Mouse (Mus musculus) midbrain, postnatal 0 days (tissue): ENCODE measurements at regions not wholly inside any gene's neighbourhood (a gene's known extent, or its start where the extent isn't known, plus 50 kb on each side); places are given as distances from the start of the nearest gene placed in this dataset.

Experiments
- ATAC-seq: fragments of 200-750 bp; cut with Nextera tagmentation; 2 replicates; pipeline ENCODE4 v1.8.0; 2017; ENCODE audit warnings: moderate number of reproducible peaks, mild to moderate bottlenecking, moderate TSS enrichment, moderate library complexity; ENCODE audit not compliant: low FRiP score
- DNase-seq: peaks from one replicate; pipeline ENCODE4 v3.0.0-alpha.2; 2015; ENCODE audit warnings: low spot score
- H3K27ac ChIP-seq: fragments of 300-500 bp; sonication (generic); 2 replicates; pipeline ENCODE4 v1.5.1; 2014; ENCODE audit warnings: low read depth, mild to moderate bottlenecking, low read length, mixed read lengths
- H3K27me3 ChIP-seq: fragments of 300-500 bp; sonication (generic); 2 replicates; pipeline ENCODE4 v1.6.1; 2014; ENCODE audit warnings: low read length, control low read depth, mixed read lengths; ENCODE audit not compliant: insufficient read depth
- H3K36me3 ChIP-seq: fragments of 300-500 bp; sonication (generic); 2 replicates; pipeline ENCODE4 v1.6.1; 2014; ENCODE audit warnings: low read length, control low read depth, mixed read lengths; ENCODE audit not compliant: insufficient read depth
- H3K4me1 ChIP-seq: fragments of 300-500 bp; sonication (generic); 2 replicates; pipeline ENCODE4 v1.6.1; 2014; ENCODE audit warnings: mild to moderate bottlenecking, control low read depth, antibody characterized with exemption, low read length, mixed read lengths; ENCODE audit not compliant: insufficient read depth
- H3K4me2 ChIP-seq: fragments of 300-500 bp; sonication (generic); 2 replicates; pipeline ENCODE4 v1.6.1; 2014; ENCODE audit warnings: low read depth, mild to moderate bottlenecking, low read length, mixed read lengths; ENCODE audit not compliant: poor library complexity, severe bottlenecking
- H3K4me3 ChIP-seq: fragments of 300-500 bp; sonication (generic); 2 replicates; pipeline ENCODE4 v1.5.1; 2014; ENCODE audit warnings: low read depth, mild to moderate bottlenecking, low read length, moderate library complexity
- H3K9ac ChIP-seq: fragments of 300-500 bp; sonication (generic); replicated peaks from 2 replicates; pipeline ENCODE4 v1.6.1; 2014; ENCODE audit warnings: mild to moderate bottlenecking, low read length, moderate library complexity, mixed read lengths; ENCODE audit not compliant: poor library complexity, severe bottlenecking
- H3K9me3 ChIP-seq: fragments of 300-500 bp; sonication (generic); 2 replicates; pipeline ENCODE4 v1.6.1; 2016; ENCODE audit warnings: low read length, control low read depth
- CTCF ChIP-seq: IDR thresholded peaks from 2 replicates; pipeline ENCODE4 v1.5.1; 2016; ENCODE audit warnings: antibody characterized with exemption, mild to moderate bottlenecking
- WGBS: fragments of 180-500 bp; shearing (Covaris S2); extraction: QIAGEN DNeasy Blood & Tissue Kit; methylation state at CpG from one replicate; pipeline ENCODE4 v1.1.7; 2014; 5-methylcytosine and 5-hydroxymethylcytosine counted together

GRCm38 (mm10) chr8:126081279-126081678, 86.3 kb downstream of the Kcnk1 start:
- DNase-seq (peak; percentile 67), ATAC-seq (no peak)
- Histone ChIP-seq H3K9ac (no peak overlapping the region), H3K27ac (no peak overlapping the region), H3K36me3 (no peaks in the 10 kb centered on the region), H3K27me3 (no peaks in the 10 kb centered on the region), H3K4me3 (no peak overlapping the region), H3K4me1 (no peaks in the 10 kb centered on the region), H3K9me3 (no peaks in the 10 kb centered on the region), H3K4me2 (no peak overlapping the region)
- TF ChIP-seq CTCF: peak; percentile 82

GRCm38 (mm10) chr8:126082827-126083226, 87.9 kb downstream of the Kcnk1 start:
- Histone ChIP-seq H3K4me2 (no peak overlapping the region), H3K4me1 (no peaks in the 10 kb centered on the region), H3K9me3 (no peaks in the 10 kb centered on the region), H3K9ac (no peak overlapping the region), H3K36me3 (no peaks in the 10 kb centered on the region), H3K27ac (no peak overlapping the region), H3K4me3 (no peak overlapping the region), H3K27me3 (no peaks in the 10 kb centered on the region)
- WGBS: 91% methylated on average over 1 of the region's 1 CpGs
- no peak for DNase-seq
- no peak for ATAC-seq
- TF ChIP-seq CTCF: no peak

- H3K4me1 ChIP-seq: no peaks in the 10 kb centered on the region
- H3K9ac ChIP-seq: no peak overlapping the region
- no peak overlapping the region for H3K27ac ChIP-seq
- DNase-seq (no peak), ATAC-seq (no peak)
- WGBS: 67% methylated on average over 1 of the region's 1 CpGs
- no peak overlapping the region for H3K4me3 ChIP-seq
- H3K4me2 ChIP-seq: no peak overlapping the region
- no peak for TF ChIP-seq CTCF
- no peaks in the 10 kb centered on the region for H3K9me3 ChIP-seq
- no peaks in the 10 kb centered on the region for H3K36me3 ChIP-seq
- H3K27me3 ChIP-seq: no peaks in the 10 kb centered on the region
These were observed 95.8 kb downstream of the Kcnk1 start for GRCm38 (mm10) chr8:126090772-126091171.

- DNase-seq (no peak), ATAC-seq (no peak)
- Histone ChIP-seq H3K36me3 (no peaks in the 10 kb centered on the region), H3K27me3 (no peaks in the 10 kb centered on the region), H3K9ac (no peak overlapping the region), H3K27ac (no peak overlapping the region), H3K9me3 (no peaks in the 10 kb centered on the region), H3K4me2 (no peak overlapping the region), H3K4me3 (no peak overlapping the region), H3K4me1 (no peaks in the 10 kb centered on the region)
- TF ChIP-seq CTCF: no peak
- 84% methylated on average over 2 of the region's 2 CpGs for WGBS
These were observed 99.0 kb downstream of the Kcnk1 start for GRCm38 (mm10) chr8:126094005-126094404.

GRCm38 (mm10) chr8:126096056-126096455, 101.1 kb downstream of the Kcnk1 start:
- DNase-seq (no peak), ATAC-seq (no peak)
- TF ChIP-seq CTCF: no peak
- Histone ChIP-seq H3K27ac (no peak overlapping the region), H3K36me3 (no peaks in the 10 kb centered on the region), H3K27me3 (no peaks in the 10 kb centered on the region), H3K4me1 (no peaks in the 10 kb centered on the region), H3K4me3 (no peak overlapping the region), H3K9me3 (no peaks in the 10 kb centered on the region), H3K4me2 (no peak overlapping the region), H3K9ac (no peak overlapping the region)
- 83% methylated on average over 6 of the region's 6 CpGs for WGBS

GRCm38 (mm10) chr8:126096636-126097170, 101.7 kb downstream of the Kcnk1 start:
- DNase-seq: no peak
- no peak overlapping the region for H3K9ac ChIP-seq
- ATAC-seq: no peak
- H3K27me3 ChIP-seq: no peaks in the 10 kb centered on the region
- H3K36me3 ChIP-seq: no peaks in the 10 kb centered on the region
- no peak overlapping the region for H3K4me3 ChIP-seq
- no peak for TF ChIP-seq CTCF
- H3K4me1 ChIP-seq: no peaks in the 10 kb centered on the region
- no peak overlapping the region for H3K27ac ChIP-seq
- WGBS: 73% methylated on average over 9 of the region's 9 CpGs
- no peak overlapping the region for H3K4me2 ChIP-seq
- no peaks in the 10 kb centered on the region for H3K9me3 ChIP-seq
